In genomic region chrX:144688207-144689118, GRCm38 (mm10) we compare ENCODE assay signal across 8 mouse cellular contexts. TPM values are rescaled to one million over a fixed set of nuclear protein-coding genes. Genes with fewer than 3 reads are reported as not detected.
DNase-seq lines count a peak whose midpoint lies in the region; ATAC-seq and TF ChIP-seq lines count a peak whose summit lies in the region.

Gene Rtl4 (plus strand): TSS chrX:144688907.

- no peak within 1 kb of the TSS for H3K27ac ChIP-seq in heart, embryonic 13.5 days (replicated peaks)
- H3K27ac ChIP-seq in forebrain, embryonic 11.5 days (ENCODE audit: low read depth, low read length), result no peak within 1 kb of the TSS

- intact Hi-C loops in heart, postnatal 25 days (cut with DNase I), result no loop called here

- peak within 1 kb of the TSS; percentile 71 for H3K9ac ChIP-seq in heart, embryonic 13.5 days
- peak within 1 kb of the TSS; percentile 39 for H3K9ac ChIP-seq in forebrain, embryonic 11.5 days (ENCODE audit: low read length)

- H3K27me3 ChIP-seq in heart, embryonic 13.5 days (replicated peaks), result peaks cover 30% of the 10 kb centered on the region
- peaks cover 6% of the 10 kb centered on the region; the same call in 1 of the 2 replicates for H3K27me3 ChIP-seq in forebrain, embryonic 11.5 days (ENCODE audit: control insufficient read depth, insufficient read depth, low read length)

- H3K4me2 ChIP-seq in heart, embryonic 13.5 days, result peak within 1 kb of the TSS; percentile 77
- peak within 1 kb of the TSS; percentile 53 for H3K4me2 ChIP-seq in forebrain, embryonic 11.5 days (ENCODE audit: low read depth, low read length, severe bottlenecking)

- WGBS in heart, embryonic 13.5 days, result 12% methylated on average over 14 of the region's 31 CpGs
- WGBS in forebrain, embryonic 11.5 days, result 21% methylated on average over 22 of the region's 31 CpGs

- H3K4me1 ChIP-seq in heart, embryonic 13.5 days, result no peaks in the 10 kb centered on the region
- no peaks in the 10 kb centered on the region for H3K4me1 ChIP-seq in forebrain, embryonic 11.5 days (replicated peaks; ENCODE audit: control insufficient read depth, insufficient read depth, low read length)

- no peak for ATAC-seq in heart, embryonic 13.5 days (ENCODE audit: extremely low read depth, insufficient number of reproducible peaks, low FRiP score, low TSS enrichment)
- ATAC-seq in forebrain, embryonic 11.5 days (replicated peaks; ENCODE audit: low FRiP score), result peak; percentile 82; the same call in 1 of the 2 replicates
- ATAC-seq in erythroid progenitor cell, adult 5-6 weeks (replicated peaks; ENCODE audit: low FRiP score, poor library complexity, severe bottlenecking), result no peak

- no peak for TF ChIP-seq POLR2A in brain, embryonic 14.5 days (IDR thresholded peaks at IDR 0.05; ENCODE audit: borderline replicate concordance, extremely low read depth, insufficient read depth, insufficient read length, poor library complexity, severe bottlenecking)

- peak within 1 kb of the TSS; percentile 59 for H3K4me3 ChIP-seq in heart, embryonic 13.5 days
- peak within 1 kb of the TSS; percentile 37 for H3K4me3 ChIP-seq in forebrain, embryonic 11.5 days (ENCODE audit: low read depth, low read length)

- H3K36me3 ChIP-seq in heart, embryonic 13.5 days, result no peaks in the 10 kb centered on the region
- no peaks in the 10 kb centered on the region for H3K36me3 ChIP-seq in forebrain, embryonic 11.5 days (ENCODE audit: control insufficient read depth, insufficient read depth, low read length)

- TF ChIP-seq CTCF in brain, embryonic 14.5 days (IDR thresholded peaks at IDR 0.05; ENCODE audit: borderline replicate concordance, extremely low read depth, insufficient read depth, insufficient read length), result no peak

- H3K9me3 ChIP-seq in heart, embryonic 13.5 days, result no peaks in the 10 kb centered on the region
- H3K9me3 ChIP-seq in forebrain, embryonic 11.5 days (ENCODE audit: control insufficient read depth, low read length), result no peaks in the 10 kb centered on the region

- DNase-seq in heart, postnatal 25 days (ENCODE audit: low spot score), result no peak
- peak; percentile 13 for DNase-seq in brain, embryonic 14.5 days (ENCODE audit: low read depth)
- DNase-seq in forebrain, embryonic 11.5 days (ENCODE audit: low spot score), result peak; percentile 60
- DNase-seq in layer of hippocampus, postnatal 25 days (ENCODE audit: extremely low spot score in 1 of 2, low spot score in 1 of 2), result peak; percentile 3 to 21
- peak; percentile 23 for DNase-seq in neural tube, embryonic 10.5 days (ENCODE audit: extremely low spot score, low spot score)
- no peak for DNase-seq in T-cell, adult 2 months (ENCODE audit: low spot score)

RNA-seq across cellular contexts. Expression of gene Rtl4, which starts in this region (rescaled TPM):
- polyA plus RNA-seq in heart, embryonic 13.5 days (2015; fragmentation: Nextera tagmentation; extraction: Ambion mirVana), result 0.40 and 0.98 TPM in 2 replicates
- total RNA-seq in heart, postnatal 25 days (2021), result not detected
- 0.49 and 0.56 TPM in 2 replicates for polyA plus RNA-seq in brain, embryonic 14.5 days (2012; rRNA removed)
- polyA plus RNA-seq in forebrain, embryonic 11.5 days (2014; fragmentation: Nextera tagmentation; extraction: Ambion mirVana), result 0.13 TPM in 1 of 2 replicates, not detected in the other
- total RNA-seq in layer of hippocampus, postnatal 25 days (2021), result 1 to 10 TPM; 3.0 to 3.4 TPM
- total RNA-seq in erythroid progenitor cell, adult 5-6 weeks (2015; ENCODE audit: low replicate concordance), result not detected in 2 replicates
- total RNA-seq in erythroid progenitor cell, adult 5-6 weeks (2017; ENCODE audit: low replicate concordance), result not detected in 2 replicates

Comparison
In these comparisons a context has a peak if more than half of its experiments do, and no peak if none do; other contexts are left out.
1. Peak in DNase-seq in brain, embryonic 14.5 days; RNA of the gene not detected or under 1 TPM.
2. Peak in DNase-seq, ATAC-seq, H3K4me3 ChIP-seq, H3K9ac ChIP-seq and H3K4me2 ChIP-seq in forebrain, embryonic 11.5 days; RNA of the gene not detected or under 1 TPM.
3. DNase-seq: peak in layer of hippocampus, postnatal 25 days (2 of 2) and neural tube, embryonic 10.5 days (single experiment); none in heart, postnatal 25 days (single experiment) and T-cell, adult 2 months (single experiment).